Mouse (Mus musculus) liver, embryonic 16.5 days (tissue): ENCODE data around the gene Inhbc. TPM values are rescaled to one million over a fixed set of nuclear protein-coding genes. Genes with fewer than 3 reads are reported as not detected.

Source experiments
- ATAC-seq: fragments of 200-750 bp; cut with Nextera tagmentation; 2 replicates; pipeline ENCODE4 v1.8.0; 2017; ENCODE audit warnings: low read depth, mild to moderate bottlenecking, moderate number of reproducible peaks, moderate library complexity
- H3K27ac ChIP-seq: fragments of 300-500 bp; sonication (generic); 2 replicates; pipeline ENCODE4 v1.5.1; 2014; ENCODE audit warnings: mild to moderate bottlenecking, low read length
- H3K27me3 ChIP-seq: fragments of 300-500 bp; sonication (generic); 2 replicates; pipeline ENCODE4 v1.6.1; 2014; ENCODE audit warnings: low read depth, low read length, mixed read lengths; ENCODE audit not compliant: control insufficient read depth, insufficient read depth
- H3K36me3 ChIP-seq: fragments of 300-500 bp; sonication (generic); 2 replicates; pipeline ENCODE4 v1.6.1; 2014; ENCODE audit warnings: mild to moderate bottlenecking; ENCODE audit not compliant: control insufficient read depth, insufficient read depth
- H3K4me1 ChIP-seq: fragments of 300-500 bp; sonication (generic); 2 replicates; pipeline ENCODE4 v1.6.1; 2014; ENCODE audit warnings: low read depth, low read length, mixed read lengths; ENCODE audit not compliant: control insufficient read depth
- H3K4me2 ChIP-seq: fragments of 300-500 bp; sonication (generic); 2 replicates; pipeline ENCODE4 v1.6.1; 2014; ENCODE audit warnings: low read depth, low read length, mixed read lengths
- H3K4me3 ChIP-seq: fragments of 300-500 bp; sonication (generic); 2 replicates; pipeline ENCODE4 v1.5.1; 2014; ENCODE audit warnings: low read depth, mild to moderate bottlenecking, low read length
- H3K9ac ChIP-seq: fragments of 300-500 bp; sonication (generic); 2 replicates; pipeline ENCODE4 v1.6.1; 2014; ENCODE audit warnings: low read depth, low read length
- H3K9me3 ChIP-seq: fragments of 300-500 bp; sonication (generic); replicated peaks from 2 replicates; pipeline ENCODE4 v1.6.1; 2016; ENCODE audit warnings: low read length; ENCODE audit not compliant: control insufficient read depth
- WGBS: fragments of 180-500 bp; shearing (Covaris S2); extraction: QIAGEN DNeasy Blood & Tissue Kit; methylation state at CpG from one replicate; pipeline ENCODE4 v1.1.7; 2014; ENCODE audit not compliant: insufficient replicate concordance; 5-methylcytosine and 5-hydroxymethylcytosine counted together
- polyA plus RNA-seq: library from polyadenylated mRNA; unstranded; fragments of >200 nt; fragmentation: Nextera tagmentation; extraction: Ambion mirVana; gene quantifications from 2 replicates; pipeline ENCODE4 v1.2.1, GENCODE M21; 2015

Gene Inhbc
- polyA plus RNA-seq, 1 experiment from 2014 or later, result 5.9 TPM

- Histone ChIP-seq H3K4me1 (peaks cover 11% of the 10 kb centered on the region), H3K4me3 (no peak overlapping the region), H3K27me3 (peaks cover 14% of the 10 kb centered on the region), H3K9ac (no peak overlapping the region), H3K9me3 (no peaks in the 10 kb centered on the region), H3K4me2 (no peak overlapping the region), H3K27ac (no peak overlapping the region), H3K36me3 (no peaks in the 10 kb centered on the region)
- 63% methylated on average over 3 of the region's 3 CpGs for WGBS
- ATAC-seq, result no peak
Observed at GRCm38 (mm10) chr10:127346173-127346572, 24.1 kb downstream of the Inhbc start.

- H3K27ac ChIP-seq, result no peak overlapping the region
- H3K9ac ChIP-seq, result no peak overlapping the region
- H3K4me1 ChIP-seq, result peaks cover 23% of the 10 kb centered on the region
- no peak for ATAC-seq
- no peaks in the 10 kb centered on the region for H3K36me3 ChIP-seq
- H3K9me3 ChIP-seq, result no peaks in the 10 kb centered on the region
- WGBS, result 32% methylated on average over 3 of the region's 3 CpGs
- peaks cover 46% of the 10 kb centered on the region for H3K27me3 ChIP-seq
- H3K4me2 ChIP-seq, result no peak overlapping the region
- no peak overlapping the region for H3K4me3 ChIP-seq
Observed at GRCm38 (mm10) chr10:127343029-127343428, 27.2 kb downstream of the Inhbc start.

DNA sequence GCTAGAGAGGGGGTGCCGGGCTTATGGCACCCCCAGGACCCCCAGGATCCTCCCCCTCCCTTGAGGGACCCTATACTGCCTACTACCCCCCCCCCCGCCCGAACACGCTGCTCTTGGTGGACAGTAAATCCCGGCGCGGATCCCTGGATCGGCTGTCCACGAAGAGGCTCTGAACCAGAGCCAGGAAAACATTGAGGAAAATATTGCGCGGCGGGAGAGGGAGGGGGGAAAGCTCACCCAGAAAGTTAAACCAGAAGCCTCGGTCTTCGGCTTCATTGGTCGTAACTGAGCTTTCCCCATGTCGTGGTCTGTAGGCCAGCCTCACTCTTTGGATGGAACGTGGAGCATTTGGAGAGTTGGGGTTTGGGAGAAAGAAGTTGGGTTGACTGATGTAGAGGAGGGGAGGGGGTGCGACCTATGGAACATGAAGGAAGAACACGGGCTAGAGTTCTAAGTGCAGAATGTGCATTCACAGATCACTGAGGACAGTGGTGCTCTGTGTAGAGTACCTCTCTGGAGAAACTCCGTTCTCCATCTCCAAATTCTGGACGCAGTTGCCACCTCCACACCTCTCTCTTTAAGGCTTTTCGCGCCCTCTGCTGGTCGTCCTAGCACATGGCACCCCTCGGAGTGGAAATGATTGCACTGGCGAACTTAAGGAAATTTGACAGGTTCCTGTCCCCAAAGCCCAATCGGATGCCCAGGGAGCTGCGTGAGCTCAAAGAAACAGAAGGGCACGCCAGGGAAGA, 28.2 kb downstream of the Inhbc start, which contains the start of gene Gli1:
Gli1 (minus strand) TSS at position 84 of the 749 bp plus-strand sequence.
- H3K9ac ChIP-seq, result no peak within 1 kb of the TSS; the same call in 1 of the 2 replicates
- peak; percentile 25; the same call in 1 of the 2 replicates for ATAC-seq
- H3K27ac ChIP-seq, result no peak within 1 kb of the TSS
- H3K36me3 ChIP-seq, result no peaks in the 10 kb centered on the region
- H3K9me3 ChIP-seq, result no peaks in the 10 kb centered on the region
- H3K4me3 ChIP-seq, result peak within 1 kb of the TSS; percentile 41
- peak within 1 kb of the TSS; percentile 50 for H3K4me2 ChIP-seq
- H3K27me3 ChIP-seq, result peaks cover 53% of the 10 kb centered on the region
- peaks cover 23% of the 10 kb centered on the region for H3K4me1 ChIP-seq
- WGBS, result under 1% methylated on average over 29 of the region's 29 CpGs

- H3K27me3 ChIP-seq, result peaks cover 53% of the 10 kb centered on the region
- H3K4me1 ChIP-seq, result peaks cover 23% of the 10 kb centered on the region
- H3K9me3 ChIP-seq, result no peaks in the 10 kb centered on the region
- ATAC-seq, result no peak
- no peak overlapping the region; the same call in 1 of the 2 replicates for H3K9ac ChIP-seq
- H3K36me3 ChIP-seq, result no peaks in the 10 kb centered on the region
- peak overlapping the region; percentile 50 for H3K4me2 ChIP-seq
- H3K4me3 ChIP-seq, result peak overlapping the region; percentile 41
- WGBS, result 2% methylated on average over 9 of the region's 11 CpGs
- H3K27ac ChIP-seq, result no peak overlapping the region
Observed at GRCm38 (mm10) chr10:127341360-127341690, 28.9 kb downstream of the Inhbc start.

DNA sequence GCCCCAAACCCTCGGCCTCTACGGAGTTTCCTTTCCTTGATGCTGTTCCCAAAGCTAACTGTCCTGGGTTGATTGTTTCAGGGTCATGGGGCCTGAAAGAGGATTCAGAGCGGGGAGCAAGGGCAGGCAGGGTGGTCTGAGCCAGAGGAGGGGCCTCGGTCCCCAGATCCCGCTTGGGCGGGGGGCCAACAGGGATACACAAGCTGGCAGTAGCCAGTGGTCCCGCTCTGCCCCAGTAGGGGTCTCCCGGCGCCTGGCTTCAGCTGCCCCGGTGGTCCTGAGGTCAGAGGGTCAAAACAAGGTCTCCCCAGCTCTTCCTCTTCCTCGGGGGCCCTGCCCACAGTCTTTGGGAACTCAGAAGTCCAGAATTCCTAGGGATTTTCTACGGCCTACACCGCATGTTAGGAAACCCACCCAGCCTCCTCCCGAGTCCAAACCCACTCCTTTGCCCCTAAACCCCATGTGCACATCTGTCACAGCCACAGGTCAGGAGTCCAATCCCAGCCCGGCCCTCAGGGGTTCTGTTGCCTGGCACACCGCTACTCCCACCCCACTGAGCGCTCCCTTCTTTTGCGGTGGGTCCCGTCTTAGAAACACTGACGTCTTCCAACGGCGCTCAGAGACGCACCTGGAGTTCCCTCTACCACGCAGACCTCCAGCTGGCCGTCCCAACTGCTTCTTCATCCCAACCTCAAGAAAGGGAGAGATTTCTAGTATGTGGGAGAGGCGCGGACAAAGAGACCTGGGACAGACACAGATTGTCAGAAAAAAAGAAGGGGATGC, 29.5 kb downstream of the Inhbc start:
- Histone ChIP-seq H3K27me3 (peaks cover 53% of the 10 kb centered on the region), H3K36me3 (no peaks in the 10 kb centered on the region), H3K27ac (no peak overlapping the region), H3K4me1 (peaks cover 23% of the 10 kb centered on the region), H3K9ac (no peak overlapping the region; the same call in 1 of the 2 replicates), H3K4me3 (peak overlapping the region; percentile 45), H3K9me3 (no peaks in the 10 kb centered on the region), H3K4me2 (peak overlapping the region; percentile 54; the same call in 1 of the 2 replicates)
- ATAC-seq, result no peak
- WGBS, result 2% methylated on average over 27 of the region's 27 CpGs

DNA sequence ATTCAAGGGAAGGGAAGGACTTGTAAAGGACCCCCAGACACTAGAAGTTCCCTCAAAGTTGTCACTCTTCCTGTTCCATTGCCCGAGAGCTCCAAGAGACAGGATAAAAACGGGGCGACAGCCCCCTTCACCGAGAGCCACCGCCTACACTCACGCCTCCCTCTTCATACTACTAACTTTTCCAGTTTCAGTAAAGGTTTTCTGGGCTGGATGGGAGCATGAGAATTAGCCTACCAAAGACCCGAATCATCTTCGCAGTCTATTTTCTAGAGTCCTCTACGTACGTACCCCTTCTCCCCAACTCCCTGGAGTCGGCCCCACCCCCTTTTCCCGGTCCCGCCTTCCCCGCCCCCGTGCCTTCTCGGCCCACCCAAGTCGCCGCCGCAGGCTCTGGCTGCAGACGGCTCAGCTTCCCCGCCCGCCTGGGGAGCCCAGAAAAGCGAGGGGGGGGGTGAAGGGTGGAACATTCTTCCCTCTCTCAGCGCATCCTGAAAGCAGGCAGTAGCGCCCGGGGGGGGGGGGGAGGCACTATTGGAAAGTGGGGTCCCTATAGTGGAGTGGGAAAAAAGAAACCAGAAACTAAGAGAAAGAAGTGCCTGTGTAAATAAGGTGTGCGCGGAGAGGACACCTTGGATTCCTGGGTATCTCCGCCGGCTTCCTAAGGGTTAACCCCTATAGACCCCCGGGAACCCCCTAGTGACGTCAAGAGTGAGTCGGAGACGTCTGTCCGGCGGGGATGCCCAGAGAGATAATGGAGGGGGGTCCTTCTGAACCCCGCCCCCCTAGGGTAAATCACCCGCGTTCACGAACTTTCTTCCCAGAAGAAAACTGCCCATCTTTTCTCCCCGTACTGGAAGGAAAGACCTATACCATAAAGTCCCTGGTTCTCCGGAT, 30.3 kb downstream of the Inhbc start:
- Histone ChIP-seq H3K36me3 (no peaks in the 10 kb centered on the region), H3K4me2 (peak overlapping the region; percentile 54), H3K9ac (no peak overlapping the region), H3K27ac (no peak overlapping the region), H3K27me3 (peaks cover 53% of the 10 kb centered on the region), H3K4me3 (peak overlapping the region; percentile 45), H3K9me3 (no peaks in the 10 kb centered on the region), H3K4me1 (peaks cover 23% of the 10 kb centered on the region)
- WGBS, result under 1% methylated on average over 41 of the region's 42 CpGs
- no peak for ATAC-seq

GRCm38 (mm10) chr10:127338930-127339682, 31.1 kb downstream of the Inhbc start:
- peak overlapping the region; percentile 45 for H3K4me3 ChIP-seq
- peaks cover 53% of the 10 kb centered on the region for H3K27me3 ChIP-seq
- H3K27ac ChIP-seq, result no peak overlapping the region
- H3K9me3 ChIP-seq, result no peaks in the 10 kb centered on the region
- peak overlapping the region; percentile 54 for H3K4me2 ChIP-seq
- ATAC-seq, result peak; percentile 68
- peaks cover 23% of the 10 kb centered on the region for H3K4me1 ChIP-seq
- H3K9ac ChIP-seq, result no peak overlapping the region
- WGBS, result under 1% methylated on average over 31 of the region's 31 CpGs
- H3K36me3 ChIP-seq, result no peaks in the 10 kb centered on the region

DNA sequence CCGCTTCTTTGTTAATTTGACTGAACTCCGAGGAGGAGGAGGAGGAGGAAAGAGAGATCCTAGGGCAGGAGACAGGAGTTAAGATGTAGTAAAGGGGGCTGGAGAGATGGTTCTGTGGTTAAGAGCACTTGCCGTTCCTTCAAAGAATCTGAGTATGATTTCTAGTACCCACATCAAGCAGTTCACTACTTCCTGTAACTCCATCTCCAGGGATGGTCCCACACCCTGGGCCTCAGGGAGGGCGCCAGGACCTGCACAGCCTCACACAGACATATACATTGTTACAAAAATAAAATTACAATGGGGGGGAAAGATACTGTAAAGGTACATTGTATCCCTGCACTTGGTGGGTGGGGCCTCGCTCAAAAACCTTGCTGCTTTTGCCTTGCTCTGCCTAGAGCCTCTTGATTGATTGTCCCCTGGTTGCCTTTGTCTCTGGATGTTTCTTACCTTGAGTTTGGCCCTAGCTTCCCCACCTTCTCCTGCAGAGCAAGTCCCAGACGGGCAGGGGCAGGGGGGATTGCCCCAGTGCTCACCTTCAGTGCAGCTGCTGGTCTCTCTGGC, 32.6 kb downstream of the Inhbc start:
- no peaks in the 10 kb centered on the region for H3K9me3 ChIP-seq
- no peaks in the 10 kb centered on the region for H3K36me3 ChIP-seq
- WGBS, result 49% methylated on average over 6 of the region's 6 CpGs
- H3K27ac ChIP-seq, result no peak overlapping the region
- no peak overlapping the region for H3K4me3 ChIP-seq
- H3K27me3 ChIP-seq, result peaks cover 53% of the 10 kb centered on the region
- H3K9ac ChIP-seq, result no peak overlapping the region
- peaks cover 23% of the 10 kb centered on the region for H3K4me1 ChIP-seq
- H3K4me2 ChIP-seq, result no peak overlapping the region
- no peak for ATAC-seq
